Mouse (Mus musculus) kidney, adult 2 months (tissue): Measurements from ENCODE around the gene Rps12-ps3. TPM values are rescaled to one million over a fixed set of nuclear protein-coding genes. Genes with fewer than 3 reads are reported as not detected.

Experiments used
- DNase-seq: peaks from one replicate; pipeline ENCODE4 v3.0.0; 2021
- H3K27ac ChIP-seq: fragments of 200-500 bp; 2 replicates; pipeline ENCODE4 v1.5.1; 2012; ENCODE audit warnings: low read depth, low read length, control low read depth, inconsistent platforms; ENCODE audit not compliant: insufficient read depth
- H3K27me3 ChIP-seq: fragments of 200-500 bp; replicated peaks from 2 replicates; pipeline ENCODE4 v1.6.1; 2012; ENCODE audit warnings: mild to moderate bottlenecking, moderate library complexity, low read length, inconsistent platforms; ENCODE audit not compliant: control insufficient read depth, insufficient read depth
- H3K36me3 ChIP-seq: fragments of 200-500 bp; 2 replicates; pipeline ENCODE4 v1.6.1; 2012; ENCODE audit warnings: mild to moderate bottlenecking, moderate library complexity, low read length, inconsistent platforms; ENCODE audit not compliant: control insufficient read depth, insufficient read depth
- H3K4me1 ChIP-seq: fragments of 200-500 bp; 2 replicates; pipeline ENCODE4 v1.6.1; 2011; ENCODE audit warnings: low read length; ENCODE audit not compliant: control insufficient read depth, insufficient read depth
- H3K4me3 ChIP-seq: fragments of 200-500 bp; 2 replicates; pipeline ENCODE4 v1.5.1; 2011; ENCODE audit warnings: mild to moderate bottlenecking, low read depth, low read length, control low read depth; ENCODE audit not compliant: insufficient read depth
- CTCF ChIP-seq: fragments of 200-500 bp; conservative IDR thresholded peaks from 2 replicates; pipeline ENCODE4 v1.5.1; 2011; ENCODE audit warnings: low read depth, mild to moderate bottlenecking, control low read depth, low read length, moderate library complexity, mixed read lengths; ENCODE audit not compliant: insufficient read depth, insufficient read length
- POLR2A ChIP-seq: fragments of 200-500 bp; IDR thresholded peaks from one replicate; pipeline ENCODE4 v1.6.1; 2011; ENCODE audit warnings: low read depth, low read length, control low read depth
- WGBS: fragments of 180-500 bp; shearing (Covaris S2); methylation state at CpG from one replicate; pipeline ENCODE4 v1.1.7; 2018; 5-methylcytosine and 5-hydroxymethylcytosine counted together
- polyA plus RNA-seq: library from polyadenylated mRNA; depleted of rRNA; stranded (reverse); fragments of >200 nt; gene quantifications from 2 replicates; pipeline ENCODE4 v1.2.3, GENCODE M21; 2012; rRNA removed

Rps12-ps3 gene
- polyA plus RNA-seq: 1,736 and 1,795 TPM in 2 replicates

DNA sequence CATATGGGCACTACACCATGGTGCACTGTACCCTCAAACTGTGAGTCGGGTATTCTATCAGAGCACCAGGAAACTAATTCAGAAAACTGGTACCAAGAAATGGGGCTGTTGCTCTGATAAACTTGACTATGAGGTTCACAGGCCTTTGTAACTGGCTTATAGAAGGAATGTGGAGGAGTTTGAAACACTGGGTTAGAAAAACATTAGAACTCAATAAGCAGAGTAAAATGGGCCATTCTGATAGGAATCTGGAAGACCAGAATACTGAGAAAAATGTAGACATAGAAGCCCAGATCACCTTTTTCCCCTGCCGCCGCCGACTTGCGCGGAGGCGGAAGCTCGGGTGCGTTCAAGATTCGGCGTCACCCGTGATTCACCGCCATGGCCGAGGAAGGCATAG lies at the start of gene Rps12-ps3:
Gene Rps12-ps3, plus strand, starts transcription at position 301 of the 400 bp plus-strand sequence.
- WGBS: over 99% methylated on average over 14 of the region's 14 CpGs
- no peaks in the 10 kb centered on the region for H3K4me1 ChIP-seq
- no peak within 1 kb of the TSS for H3K27ac ChIP-seq

DNA sequence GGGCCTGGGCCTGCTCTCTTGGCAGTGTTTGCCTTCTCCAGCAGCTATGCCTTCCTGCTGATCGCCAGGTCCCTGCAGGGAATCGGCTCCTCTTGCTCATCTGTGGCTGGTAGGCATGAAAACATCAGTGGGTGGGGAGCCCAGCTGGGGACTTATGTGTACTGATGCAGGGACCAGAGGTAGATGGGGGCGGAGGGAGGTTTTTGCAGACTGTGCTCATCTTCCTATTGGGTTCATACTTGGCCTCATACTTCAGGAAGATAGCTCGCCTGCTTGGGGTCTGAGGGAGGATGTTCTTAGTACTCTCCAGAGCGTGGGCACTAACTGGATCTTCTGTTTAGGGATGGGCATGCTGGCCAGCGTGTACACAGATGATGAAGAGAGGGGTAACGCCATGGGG lies 48.9 kb upstream of the Rps12-ps3 start:
- Histone ChIP-seq H3K27me3 (no peaks in the 10 kb centered on the region), H3K36me3 (no peaks in the 10 kb centered on the region), H3K4me3 (no peak overlapping the region), H3K4me1 (no peaks in the 10 kb centered on the region), H3K27ac (no peak overlapping the region)
- TF ChIP-seq CTCF (no peak), POLR2A (no peak)
- 95% methylated on average over 7 of the region's 7 CpGs for WGBS
- no peak for DNase-seq

More for the DNA sequence above, at the start of gene Rps12-ps3:
- no peak within 1 kb of the TSS for H3K4me3 ChIP-seq
- TF ChIP-seq POLR2A: no peak
- TF ChIP-seq CTCF: no peak
- no peaks in the 10 kb centered on the region for H3K27me3 ChIP-seq
- no peak for DNase-seq
- no peaks in the 10 kb centered on the region for H3K36me3 ChIP-seq

DNA sequence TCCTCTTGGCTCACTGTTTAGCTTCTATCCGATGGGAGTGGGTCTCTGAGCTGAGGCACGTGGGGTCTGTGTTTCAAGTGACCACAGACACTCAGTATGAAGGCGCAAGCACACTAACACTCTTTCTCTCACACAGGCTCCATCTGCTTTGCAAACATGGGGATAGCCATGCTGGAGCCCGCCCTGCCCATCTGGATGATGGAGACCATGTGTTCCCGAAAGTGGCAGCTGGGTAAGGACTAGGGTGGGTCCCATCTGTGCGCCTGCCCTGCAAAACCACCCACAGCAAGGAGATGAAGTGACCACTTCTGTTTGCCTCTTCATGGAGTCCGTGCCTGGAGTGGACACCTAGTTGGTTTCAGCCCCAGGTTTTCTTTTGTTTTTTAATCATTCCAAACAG lies 45.7 kb upstream of the Rps12-ps3 start:
- 93% methylated on average over 7 of the region's 7 CpGs for WGBS
- TF ChIP-seq CTCF: no peak
- TF ChIP-seq POLR2A: no peak
- Histone ChIP-seq H3K27me3 (no peaks in the 10 kb centered on the region), H3K27ac (no peak overlapping the region), H3K36me3 (no peaks in the 10 kb centered on the region), H3K4me1 (no peaks in the 10 kb centered on the region), H3K4me3 (no peak overlapping the region)
- DNase-seq: no peak

DNA sequence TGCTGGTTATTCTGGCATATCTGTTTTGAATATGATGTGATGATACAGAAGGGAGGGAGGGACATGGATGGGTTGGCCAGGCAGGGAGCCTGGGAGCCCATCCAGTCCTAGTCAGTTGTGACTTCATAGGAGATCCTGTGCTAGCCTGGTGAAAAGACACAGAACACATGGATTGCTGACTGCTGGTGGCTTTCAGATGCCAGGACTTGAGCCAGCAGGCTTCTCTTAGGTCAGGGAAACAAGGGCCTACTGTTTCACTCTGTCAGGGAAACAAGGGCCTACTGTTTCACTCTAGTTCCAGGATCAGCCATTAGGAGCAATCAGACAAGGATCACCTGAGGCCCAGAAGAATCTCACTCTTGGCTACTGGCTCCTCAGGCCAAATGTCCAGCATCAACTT lies 41.2 kb upstream of the Rps12-ps3 start:
- no peak for DNase-seq

DNA sequence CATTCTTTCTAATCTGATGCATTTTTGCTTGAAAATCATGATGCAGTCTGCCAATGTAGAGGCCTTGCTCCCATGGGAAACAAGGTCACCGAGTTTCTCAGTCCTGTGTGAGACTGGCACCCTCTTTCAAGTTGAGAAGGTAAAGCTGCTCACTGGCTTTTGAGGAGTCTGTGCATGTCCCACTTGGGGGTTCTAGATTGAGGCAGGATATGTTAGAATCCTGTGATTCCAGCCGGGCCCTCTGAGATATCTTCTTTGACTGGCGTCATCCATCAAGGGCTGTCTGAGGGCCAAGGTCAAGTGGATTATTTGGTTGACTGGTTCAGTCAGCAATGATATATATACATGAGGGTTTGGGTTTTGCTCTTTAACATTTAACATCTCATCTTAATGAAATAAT lies 40.1 kb upstream of the Rps12-ps3 start:
- DNase-seq: no peak
- Histone ChIP-seq H3K27ac (no peak overlapping the region), H3K4me1 (no peaks in the 10 kb centered on the region), H3K27me3 (no peaks in the 10 kb centered on the region), H3K36me3 (no peaks in the 10 kb centered on the region), H3K4me3 (no peak overlapping the region)
- 68% methylated on average over 3 of the region's 3 CpGs for WGBS
- TF ChIP-seq POLR2A (no peak), CTCF (no peak)

More for the DNA sequence above, 41.2 kb upstream of the Rps12-ps3 start:
- TF ChIP-seq POLR2A (no peak), CTCF (no peak)
- no peaks in the 10 kb centered on the region for H3K27me3 ChIP-seq
- no peak overlapping the region for H3K27ac ChIP-seq
- H3K36me3 ChIP-seq: no peaks in the 10 kb centered on the region
- no peaks in the 10 kb centered on the region for H3K4me1 ChIP-seq
- no peak overlapping the region for H3K4me3 ChIP-seq

DNA sequence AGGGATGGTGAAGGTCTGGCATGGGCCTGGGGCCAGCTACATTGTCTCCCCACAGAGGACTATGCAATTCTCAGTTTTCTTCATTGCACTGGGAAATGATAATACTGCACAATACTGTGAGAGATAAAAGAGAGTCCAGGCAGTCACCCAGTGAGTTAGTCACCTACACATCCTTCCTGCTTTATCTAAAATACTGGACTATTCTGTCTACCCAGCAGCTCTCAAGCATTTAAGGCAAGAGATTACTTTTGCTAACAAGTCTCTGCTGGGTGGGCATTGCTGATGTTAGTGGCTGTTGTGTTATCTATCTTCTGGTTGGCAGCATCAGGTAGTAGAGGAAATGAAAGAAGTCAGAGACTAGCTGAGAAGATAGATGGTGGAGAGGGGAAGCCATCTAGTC lies 33.0 kb upstream of the Rps12-ps3 start:
- Histone ChIP-seq H3K36me3 (no peaks in the 10 kb centered on the region), H3K27me3 (no peaks in the 10 kb centered on the region), H3K27ac (no peak overlapping the region), H3K4me1 (no peaks in the 10 kb centered on the region), H3K4me3 (no peak overlapping the region)
- TF ChIP-seq CTCF (no peak), POLR2A (no peak)
- no peak for DNase-seq

DNA sequence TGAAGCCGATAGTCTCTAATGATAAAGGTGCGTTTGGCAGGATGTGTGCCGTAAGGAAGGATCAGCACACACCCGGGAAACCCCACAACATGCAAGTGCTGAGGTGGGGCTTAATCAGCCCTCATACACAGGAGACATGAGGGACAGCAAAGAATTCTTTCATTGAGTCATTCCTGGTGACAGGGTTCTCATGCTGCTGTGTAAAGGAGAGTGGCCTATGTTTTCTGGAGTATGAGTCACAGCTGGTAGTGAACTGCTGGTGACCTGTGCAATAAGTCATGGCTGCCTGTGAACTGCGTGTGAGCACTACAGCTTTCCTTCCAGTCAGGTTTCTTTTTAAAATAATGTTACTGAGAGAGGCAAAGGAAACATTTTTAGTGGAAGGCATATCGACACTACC lies 32.3 kb upstream of the Rps12-ps3 start:
- TF ChIP-seq POLR2A (no peak), CTCF (no peak)
- DNase-seq: no peak
- H3K27ac ChIP-seq: no peak overlapping the region
- H3K36me3 ChIP-seq: no peaks in the 10 kb centered on the region
- H3K4me1 ChIP-seq: no peaks in the 10 kb centered on the region
- WGBS: 79% methylated on average over 6 of the region's 6 CpGs
- H3K27me3 ChIP-seq: no peaks in the 10 kb centered on the region
- no peak overlapping the region for H3K4me3 ChIP-seq
